Mouse (Mus musculus) thymus, postnatal 36 days (tissue): ENCODE measurements at regions not wholly inside any gene's neighbourhood (a gene's known extent, or its start where the extent isn't known, plus 50 kb on each side); places are given as distances from the start of the nearest gene placed in this dataset.

Experiments
- DNase-seq, 2 experiments: peaks; one replicate each; pipeline ENCODE4 v3.0.0; 2022; ENCODE audit warnings: mixed read lengths in 2 of 2

DNA sequence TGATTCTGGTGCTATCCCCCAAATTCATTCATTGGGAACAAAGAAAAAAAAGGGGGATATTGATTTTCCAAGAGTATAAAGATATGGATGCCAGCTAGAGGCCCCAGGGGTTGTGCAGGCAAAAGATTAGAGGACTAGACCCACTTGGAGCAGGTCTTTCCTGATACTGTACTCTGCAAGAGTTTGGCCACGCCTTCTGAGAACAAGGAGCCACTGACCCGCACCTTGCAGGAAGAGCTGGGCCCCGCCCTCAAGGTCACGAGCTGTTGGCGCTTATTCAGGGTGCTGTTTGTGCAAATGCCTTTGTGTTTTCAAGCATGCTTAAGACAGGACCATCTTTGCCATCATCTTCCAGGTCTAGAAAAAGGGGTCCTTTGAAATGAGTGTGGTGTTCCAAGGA, 54.5 kb upstream of the Slc7a1 start:
- no peak for DNase-seq

DNA sequence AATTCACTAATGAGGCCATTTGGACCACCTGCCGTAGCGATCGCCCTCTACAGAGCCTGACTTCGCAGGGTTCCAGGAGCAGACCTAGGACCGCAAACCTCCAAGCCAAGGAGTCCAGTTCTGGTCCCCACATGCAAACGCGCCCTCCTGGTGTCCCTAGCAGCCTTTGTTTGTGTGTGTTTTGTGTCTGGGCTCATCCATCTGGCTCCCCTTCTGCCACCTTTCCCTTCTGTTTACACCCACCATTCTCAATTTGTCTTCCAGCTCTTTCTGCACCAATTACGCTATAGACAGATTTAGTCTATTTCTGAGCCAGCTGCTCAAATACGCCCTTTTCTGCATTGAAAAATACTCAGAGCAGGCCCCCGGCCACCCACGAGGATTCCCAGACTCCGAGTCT, 54.1 kb upstream of the Slc7a1 start:
- no peak for DNase-seq

GRCm38 (mm10) chr5:148452909-148453632, 53.4 kb upstream of the Slc7a1 start:
- DNase-seq: no peak

DNA sequence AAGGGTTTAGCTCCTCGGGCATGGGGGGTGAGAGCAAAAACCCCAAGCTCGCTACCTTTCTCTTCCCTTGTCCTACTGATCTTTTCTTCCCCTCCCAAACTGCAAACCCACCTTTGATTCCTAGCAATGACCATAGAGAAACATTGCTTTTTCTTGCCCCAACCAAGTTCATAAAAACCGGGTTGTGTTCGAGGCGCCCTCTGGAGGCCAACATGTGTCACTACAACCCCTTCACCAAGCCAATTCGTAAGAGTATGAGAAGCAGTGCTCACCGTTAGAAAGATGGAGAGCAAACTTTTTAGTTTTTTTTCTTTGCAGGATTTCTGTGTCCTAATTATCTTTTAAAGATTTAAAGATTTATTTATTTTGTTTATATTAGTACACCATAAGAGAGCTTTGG, 52.1 kb upstream of the Slc7a1 start:
- peak; percentile 46 to 51 for DNase-seq

DNA sequence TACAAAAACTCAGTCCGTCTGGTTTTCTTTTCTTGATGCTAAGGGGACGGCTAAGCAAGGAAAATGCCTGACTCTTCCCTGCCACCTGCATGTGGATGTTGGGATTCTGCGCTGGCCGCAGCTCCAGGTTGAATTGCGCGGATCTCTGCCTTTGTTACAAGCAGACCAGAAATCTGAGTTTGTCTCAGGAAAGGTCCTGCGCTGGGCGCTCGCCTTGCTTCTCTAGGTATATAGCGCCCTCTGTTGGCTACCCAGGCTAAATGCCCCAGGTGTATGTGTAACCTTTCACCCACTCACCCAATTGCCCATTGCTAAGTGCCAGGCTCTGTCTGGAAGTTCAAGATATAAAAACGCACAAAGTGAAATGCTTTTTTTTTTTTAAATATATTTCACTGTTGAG, 51.2 kb upstream of the Slc7a1 start:
- peak; percentile 51 to 63 for DNase-seq
